ENCODE assay signal across 10 mouse cellular contexts in genomic region chr5:51917812-51918448, GRCm38 (mm10).
A peak's percentile ranks its signal among the peaks of the same experiment; 100 is the strongest.
DNase-seq lines count a peak whose midpoint lies in the region; ATAC-seq lines count a peak whose summit lies in the region.
"Had no signal": no experiment of that assay in that cellular context is flagged by ENCODE, and none has a peak within 500 bp of the region (broad histone marks: within the 10 kb centered on the region; RNA-seq: fewer than 3 reads in every experiment).

No protein-coding gene starts in this region.

- no peak overlapping the region for H3K27ac ChIP-seq in hindbrain, embryonic 13.5 days
- no peak overlapping the region for H3K27ac ChIP-seq in hindbrain, embryonic 11.5 days (ENCODE audit: low read depth, low read length)
- H3K27ac ChIP-seq in heart, embryonic 16.5 days (ENCODE audit: low read length): peak overlapping the region; percentile 52
- no peak overlapping the region for H3K27ac ChIP-seq in midbrain, embryonic 16.5 days (ENCODE audit: low read length)
- H3K27ac ChIP-seq: layer of hippocampus, adult 2 months; neural tube, embryonic 12.5 days had no signal

- H3K36me3 ChIP-seq in hindbrain, embryonic 13.5 days: no peaks in the 10 kb centered on the region
- H3K36me3 ChIP-seq in hindbrain, embryonic 11.5 days (ENCODE audit: control insufficient read depth, insufficient read depth, low read length): no peaks in the 10 kb centered on the region
- H3K36me3 ChIP-seq in heart, embryonic 16.5 days (ENCODE audit: control insufficient read depth, insufficient read depth): no peaks in the 10 kb centered on the region
- H3K36me3 ChIP-seq in midbrain, embryonic 16.5 days (ENCODE audit: control insufficient read depth, insufficient read depth, low read length): no peaks in the 10 kb centered on the region
- H3K36me3 ChIP-seq: neural tube, embryonic 12.5 days had no signal

- H3K9me3 ChIP-seq in hindbrain, embryonic 13.5 days: no peaks in the 10 kb centered on the region
- H3K9me3 ChIP-seq in hindbrain, embryonic 11.5 days (ENCODE audit: control insufficient read depth, low read length): no peaks in the 10 kb centered on the region
- no peaks in the 10 kb centered on the region for H3K9me3 ChIP-seq in heart, embryonic 16.5 days (replicated peaks; ENCODE audit: control insufficient read depth, low read length)
- H3K9me3 ChIP-seq in midbrain, embryonic 16.5 days (replicated peaks; ENCODE audit: control insufficient read depth, low read length, poor library complexity, severe bottlenecking): 0 out of 2 replicates have a peak, but pooled peaks cover 2% of the 10 kb centered on the region
- H3K9me3 ChIP-seq: neural tube, embryonic 12.5 days had no signal

- no peak overlapping the region for H3K4me2 ChIP-seq in hindbrain, embryonic 13.5 days
- H3K4me2 ChIP-seq in hindbrain, embryonic 11.5 days (replicated peaks; ENCODE audit: low read depth, low read length): no peak overlapping the region
- no peak overlapping the region for H3K4me2 ChIP-seq in heart, embryonic 16.5 days (ENCODE audit: low read depth, low read length)
- H3K4me2 ChIP-seq in midbrain, embryonic 16.5 days (ENCODE audit: low read length): no peak overlapping the region
- H3K4me2 ChIP-seq: neural tube, embryonic 12.5 days had no signal

- H3K27me3 ChIP-seq in hindbrain, embryonic 13.5 days: no peaks in the 10 kb centered on the region
- H3K27me3 ChIP-seq in hindbrain, embryonic 11.5 days (ENCODE audit: control insufficient read depth, insufficient read depth, low read length): no peaks in the 10 kb centered on the region
- no peaks in the 10 kb centered on the region for H3K27me3 ChIP-seq in heart, embryonic 16.5 days (ENCODE audit: control insufficient read depth, insufficient read depth, low read length)
- no peaks in the 10 kb centered on the region for H3K27me3 ChIP-seq in midbrain, embryonic 16.5 days (ENCODE audit: control insufficient read depth, insufficient read depth, low read depth, low read length)
- H3K27me3 ChIP-seq: neural tube, embryonic 12.5 days had no signal

- H3K9ac ChIP-seq in hindbrain, embryonic 13.5 days: no peak overlapping the region
- H3K9ac ChIP-seq in hindbrain, embryonic 11.5 days (ENCODE audit: low read depth, low read length): no peak overlapping the region
- H3K9ac ChIP-seq in heart, embryonic 16.5 days (ENCODE audit: low read length): no peak overlapping the region
- no peak overlapping the region for H3K9ac ChIP-seq in midbrain, embryonic 16.5 days (ENCODE audit: low read depth, low read length)
- H3K9ac ChIP-seq: neural tube, embryonic 12.5 days had no signal

- ATAC-seq in hindbrain, embryonic 13.5 days (ENCODE audit: low FRiP score): 0 out of 2 replicates have a peak, but pooled peaks have one; percentile 46
- ATAC-seq in hindbrain, embryonic 11.5 days (ENCODE audit: low FRiP score): no peak
- peak; percentile 89 for ATAC-seq in heart, embryonic 16.5 days (replicated peaks; ENCODE audit: extremely low read depth, insufficient read depth, low FRiP score)
- peak; percentile 78 for ATAC-seq in midbrain, embryonic 16.5 days

- 35% methylated on average over 4 of the region's 4 CpGs for WGBS in hindbrain, embryonic 13.5 days
- 35% methylated on average over 4 of the region's 4 CpGs for WGBS in hindbrain, embryonic 11.5 days
- 16% methylated on average over 4 of the region's 4 CpGs for WGBS in heart, embryonic 16.5 days
- 16% methylated on average over 4 of the region's 4 CpGs for WGBS in midbrain, embryonic 16.5 days

- intact Hi-C loops in gastrocnemius, postnatal 36 days (cut with DNase I): no loop called here

- no peaks in the 10 kb centered on the region for H3K4me1 ChIP-seq in hindbrain, embryonic 13.5 days (replicated peaks)
- H3K4me1 ChIP-seq in hindbrain, embryonic 11.5 days (replicated peaks; ENCODE audit: control insufficient read depth, insufficient read depth, low read length): no peaks in the 10 kb centered on the region
- H3K4me1 ChIP-seq in heart, embryonic 16.5 days (ENCODE audit: control insufficient read depth, insufficient read depth, low read length): peaks cover 24% of the 10 kb centered on the region
- H3K4me1 ChIP-seq in midbrain, embryonic 16.5 days (ENCODE audit: control insufficient read depth, insufficient read depth, low read length): no peaks in the 10 kb centered on the region
- H3K4me1 ChIP-seq: neural tube, embryonic 12.5 days had no signal

- H3K4me3 ChIP-seq in hindbrain, embryonic 13.5 days: no peak overlapping the region
- H3K4me3 ChIP-seq in hindbrain, embryonic 11.5 days (ENCODE audit: low read depth, low read length): no peak overlapping the region
- H3K4me3 ChIP-seq in heart, embryonic 16.5 days (ENCODE audit: low read length): no peak overlapping the region
- H3K4me3 ChIP-seq in midbrain, embryonic 16.5 days (ENCODE audit: low read depth, low read length): no peak overlapping the region
- H3K4me3 ChIP-seq: layer of hippocampus, adult 2 months; neural tube, embryonic 12.5 days had no signal

- no peak for DNase-seq in hindbrain, embryonic 11.5 days (ENCODE audit: low spot score)
- DNase-seq in ovary, adult 18-20 months (ENCODE audit: low spot score): peak; percentile 4
- no peak for DNase-seq in ovary, postnatal 36 days (ENCODE audit: low spot score)
- no peak for DNase-seq in gastrocnemius, postnatal 36 days
- no peak for DNase-seq in frontal cortex, postnatal 14 days (ENCODE audit: low spot score in 2 of 2)
